Mouse (Mus musculus) liver, embryonic 16.5 days (tissue): ENCODE measurements around the gene Sptbn1. TPM values are rescaled to one million over a fixed set of nuclear protein-coding genes. Genes with fewer than 3 reads are reported as not detected.

ENCODE experiments used
- ATAC-seq: fragments of 200-750 bp; cut with Nextera tagmentation; 2 replicates; pipeline ENCODE4 v1.8.0; 2017; ENCODE audit warnings: low read depth, mild to moderate bottlenecking, moderate number of reproducible peaks, moderate library complexity
- H3K27ac ChIP-seq: fragments of 300-500 bp; sonication (generic); 2 replicates; pipeline ENCODE4 v1.5.1; 2014; ENCODE audit warnings: mild to moderate bottlenecking, low read length
- H3K27me3 ChIP-seq: fragments of 300-500 bp; sonication (generic); 2 replicates; pipeline ENCODE4 v1.6.1; 2014; ENCODE audit warnings: low read depth, low read length, mixed read lengths; ENCODE audit not compliant: control insufficient read depth, insufficient read depth
- H3K36me3 ChIP-seq: fragments of 300-500 bp; sonication (generic); 2 replicates; pipeline ENCODE4 v1.6.1; 2014; ENCODE audit warnings: mild to moderate bottlenecking; ENCODE audit not compliant: control insufficient read depth, insufficient read depth
- H3K4me1 ChIP-seq: fragments of 300-500 bp; sonication (generic); 2 replicates; pipeline ENCODE4 v1.6.1; 2014; ENCODE audit warnings: low read depth, low read length, mixed read lengths; ENCODE audit not compliant: control insufficient read depth
- H3K4me2 ChIP-seq: fragments of 300-500 bp; sonication (generic); 2 replicates; pipeline ENCODE4 v1.6.1; 2014; ENCODE audit warnings: low read depth, low read length, mixed read lengths
- H3K4me3 ChIP-seq: fragments of 300-500 bp; sonication (generic); 2 replicates; pipeline ENCODE4 v1.5.1; 2014; ENCODE audit warnings: low read depth, mild to moderate bottlenecking, low read length
- H3K9ac ChIP-seq: fragments of 300-500 bp; sonication (generic); 2 replicates; pipeline ENCODE4 v1.6.1; 2014; ENCODE audit warnings: low read depth, low read length
- H3K9me3 ChIP-seq: fragments of 300-500 bp; sonication (generic); replicated peaks from 2 replicates; pipeline ENCODE4 v1.6.1; 2016; ENCODE audit warnings: low read length; ENCODE audit not compliant: control insufficient read depth
- WGBS: fragments of 180-500 bp; shearing (Covaris S2); extraction: QIAGEN DNeasy Blood & Tissue Kit; methylation state at CpG from one replicate; pipeline ENCODE4 v1.1.7; 2014; ENCODE audit not compliant: insufficient replicate concordance; 5-methylcytosine and 5-hydroxymethylcytosine counted together
- polyA plus RNA-seq: library from polyadenylated mRNA; unstranded; fragments of >200 nt; fragmentation: Nextera tagmentation; extraction: Ambion mirVana; gene quantifications from 2 replicates; pipeline ENCODE4 v1.2.1, GENCODE M21; 2015

The Sptbn1 gene
- polyA plus RNA-seq, 1 experiment from 2014 or later: 18.6 TPM

GRCm38 (mm10) chr11:30176111-30176510 is 91.9 kb downstream of the Sptbn1 start:
- H3K4me3 ChIP-seq: no peak overlapping the region
- H3K9me3 ChIP-seq: no peaks in the 10 kb centered on the region
- no peak overlapping the region for H3K4me2 ChIP-seq
- H3K4me1 ChIP-seq: peaks cover 6% of the 10 kb centered on the region
- WGBS: 37% methylated on average over 3 of the region's 3 CpGs
- no peak overlapping the region for H3K27ac ChIP-seq
- no peak overlapping the region for H3K9ac ChIP-seq
- no peak for ATAC-seq
- H3K27me3 ChIP-seq: no peaks in the 10 kb centered on the region
- no peaks in the 10 kb centered on the region for H3K36me3 ChIP-seq

DNA sequence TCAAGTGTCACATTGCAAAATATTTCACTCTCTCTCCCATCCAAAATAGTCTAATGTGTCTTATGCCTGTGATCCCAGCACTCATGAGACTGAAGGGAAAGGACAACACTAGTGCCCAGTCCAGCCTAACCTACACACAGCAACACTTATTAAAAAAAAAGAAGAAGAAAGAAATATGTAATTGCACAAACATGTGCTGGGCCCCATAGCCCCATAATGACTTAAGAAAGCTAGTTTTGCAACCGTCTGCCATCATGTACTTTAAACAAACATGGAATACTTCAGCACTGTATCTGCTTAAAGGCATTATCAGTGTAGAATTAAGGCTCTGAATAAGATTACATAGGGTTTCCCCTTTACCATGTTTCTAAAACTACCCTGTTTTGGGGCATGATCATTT is 92.4 kb downstream of the Sptbn1 start:
- Histone ChIP-seq H3K4me3 (no peak overlapping the region), H3K4me1 (peaks cover 6% of the 10 kb centered on the region), H3K36me3 (no peaks in the 10 kb centered on the region), H3K4me2 (no peak overlapping the region), H3K9ac (no peak overlapping the region), H3K27me3 (no peaks in the 10 kb centered on the region), H3K27ac (no peak overlapping the region), H3K9me3 (no peaks in the 10 kb centered on the region)
- no peak for ATAC-seq
- WGBS: 49% methylated on average over 1 of the region's 1 CpGs

DNA sequence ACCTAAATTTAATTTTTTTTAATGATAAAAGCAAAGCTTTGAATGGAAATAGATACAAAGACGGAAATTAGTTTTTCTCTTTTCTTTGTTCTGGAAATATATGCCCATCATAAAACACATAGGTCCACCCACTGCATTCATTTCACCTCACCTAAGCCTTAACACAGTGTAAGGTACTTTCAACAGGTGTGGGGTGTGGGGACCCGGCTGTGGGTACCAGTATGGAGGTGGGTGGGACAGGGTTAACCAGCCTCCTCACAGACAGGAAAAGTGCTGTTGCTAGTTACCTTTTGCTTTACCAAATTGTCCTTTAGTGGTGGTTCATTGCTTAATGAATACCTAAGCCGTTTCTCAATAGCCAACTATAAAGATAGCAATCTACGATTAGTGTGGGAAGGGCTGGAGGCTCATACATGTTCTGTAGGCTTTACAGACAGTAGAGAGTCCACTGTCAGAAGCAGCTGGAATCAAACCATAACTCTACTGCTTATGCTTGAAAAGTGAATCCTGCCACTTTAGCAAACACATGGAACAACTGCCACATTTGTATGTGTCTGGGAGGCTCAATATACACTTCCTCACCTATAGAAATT is 96.3 kb downstream of the Sptbn1 start:
- Histone ChIP-seq H3K4me1 (peaks cover 9% of the 10 kb centered on the region), H3K27me3 (no peaks in the 10 kb centered on the region), H3K27ac (no peak overlapping the region), H3K36me3 (no peaks in the 10 kb centered on the region), H3K9me3 (no peaks in the 10 kb centered on the region), H3K9ac (no peak overlapping the region), H3K4me3 (no peak overlapping the region), H3K4me2 (no peak overlapping the region)
- 71% methylated on average over 4 of the region's 4 CpGs for WGBS
- peak; percentile 35; the same call in 1 of the 2 replicates for ATAC-seq

- Histone ChIP-seq H3K4me2 (no peak overlapping the region), H3K36me3 (no peaks in the 10 kb centered on the region), H3K9ac (no peak overlapping the region), H3K9me3 (no peaks in the 10 kb centered on the region), H3K4me3 (no peak overlapping the region), H3K4me1 (peaks cover 13% of the 10 kb centered on the region), H3K27ac (no peak overlapping the region), H3K27me3 (no peaks in the 10 kb centered on the region)
- WGBS: 66% methylated on average over 5 of the region's 5 CpGs
- ATAC-seq: no peak
Observed at GRCm38 (mm10) chr11:30171184-30171583, 96.8 kb downstream of the Sptbn1 start.

GRCm38 (mm10) chr11:30166551-30166922 is 101.4 kb downstream of the Sptbn1 start:
- peak overlapping the region; percentile 86 for H3K27ac ChIP-seq

GRCm38 (mm10) chr11:30165861-30166550 is 102.0 kb downstream of the Sptbn1 start:
- Histone ChIP-seq H3K4me3 (no peak overlapping the region), H3K9ac (peak overlapping the region; percentile 42), H3K4me1 (peaks cover 43% of the 10 kb centered on the region), H3K36me3 (no peaks in the 10 kb centered on the region), H3K9me3 (no peaks in the 10 kb centered on the region), H3K4me2 (peak overlapping the region; percentile 44), H3K27ac (peak overlapping the region; percentile 86), H3K27me3 (no peaks in the 10 kb centered on the region)
- ATAC-seq: peak; percentile 99
- WGBS: 8% methylated on average over 5 of the region's 5 CpGs

More at GRCm38 (mm10) chr11:30166551-30166922, 101.4 kb downstream of the Sptbn1 start:
- Histone ChIP-seq H3K9ac (peak overlapping the region; percentile 42), H3K4me3 (no peak overlapping the region), H3K9me3 (no peaks in the 10 kb centered on the region), H3K27me3 (no peaks in the 10 kb centered on the region), H3K4me2 (peak overlapping the region; percentile 44), H3K4me1 (peaks cover 38% of the 10 kb centered on the region), H3K36me3 (no peaks in the 10 kb centered on the region)
- peak; percentile 28; the same call in 1 of the 2 replicates for ATAC-seq
- WGBS: 14% methylated on average over 4 of the region's 4 CpGs

DNA sequence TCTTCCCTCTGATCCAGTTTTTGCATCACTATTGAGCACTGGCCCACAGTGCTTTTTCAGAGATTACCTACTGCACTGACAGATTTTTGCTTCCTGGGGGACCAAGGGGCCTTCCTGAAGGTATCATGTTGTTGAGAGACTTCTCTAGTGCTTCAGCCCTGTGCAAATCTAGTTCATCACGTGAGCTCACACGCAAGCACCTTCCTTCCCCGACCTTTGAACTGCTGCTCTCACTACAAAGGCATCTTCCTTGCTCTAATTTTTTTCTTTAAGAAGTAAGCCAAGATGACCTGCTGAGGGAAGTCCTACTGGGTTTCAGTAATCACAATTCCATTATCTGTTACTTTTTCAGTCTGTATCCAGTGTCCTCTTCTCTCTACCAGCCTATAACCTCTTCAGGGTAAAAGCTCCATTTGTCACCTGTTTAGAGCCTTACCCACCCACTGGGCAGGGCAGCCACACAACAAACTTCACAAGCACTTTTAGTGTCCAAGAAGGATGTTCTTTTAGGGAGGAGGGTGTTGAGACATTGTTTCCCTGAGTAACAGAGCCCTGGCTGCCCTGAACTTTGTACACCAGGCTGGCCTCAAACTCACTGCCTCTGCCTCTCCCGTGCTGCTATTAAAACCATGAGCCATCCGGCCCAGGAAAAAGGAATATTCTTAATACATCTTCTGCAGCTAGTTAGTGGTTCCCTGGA is 103.3 kb downstream of the Sptbn1 start:
- Histone ChIP-seq H3K4me1 (peaks cover 57% of the 10 kb centered on the region), H3K9me3 (no peaks in the 10 kb centered on the region), H3K27me3 (no peaks in the 10 kb centered on the region), H3K4me3 (no peak overlapping the region), H3K9ac (no peak overlapping the region; the same call in 1 of the 2 replicates), H3K36me3 (no peaks in the 10 kb centered on the region), H3K27ac (0 out of 2 replicates have a peak overlapping the region, but pooled peaks have one; percentile 1), H3K4me2 (no peak overlapping the region)
- 49% methylated on average over 5 of the region's 5 CpGs for WGBS
- ATAC-seq: no peak

DNA sequence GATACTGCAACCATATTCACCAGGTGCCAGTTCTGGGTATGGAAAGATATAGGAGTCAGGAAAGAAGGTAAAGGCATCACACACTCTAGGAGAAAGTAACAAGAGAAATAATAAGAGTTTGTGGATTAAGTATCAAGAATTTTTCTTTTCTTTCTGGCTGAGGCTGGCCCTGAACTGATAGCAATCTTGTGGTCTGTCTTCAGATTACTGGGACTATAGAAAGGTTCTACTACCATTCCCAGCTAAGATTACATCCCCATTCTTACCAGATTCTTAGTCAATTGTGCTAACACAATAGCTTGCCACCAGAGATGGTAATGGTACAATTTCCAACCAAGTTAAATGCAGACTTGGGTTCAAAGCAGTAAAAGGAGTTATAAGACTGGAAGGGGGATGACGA is 104.1 kb downstream of the Sptbn1 start:
- no peak overlapping the region for H3K9ac ChIP-seq
- no peaks in the 10 kb centered on the region for H3K27me3 ChIP-seq
- no peak overlapping the region for H3K4me3 ChIP-seq
- no peak overlapping the region for H3K27ac ChIP-seq
- H3K9me3 ChIP-seq: no peaks in the 10 kb centered on the region
- H3K4me2 ChIP-seq: no peak overlapping the region
- no peaks in the 10 kb centered on the region for H3K36me3 ChIP-seq
- WGBS: 58% methylated on average over 1 of the region's 1 CpGs
- ATAC-seq: no peak
- peaks cover 65% of the 10 kb centered on the region for H3K4me1 ChIP-seq

- Histone ChIP-seq H3K27ac (no peak overlapping the region), H3K27me3 (no peaks in the 10 kb centered on the region), H3K9ac (no peak overlapping the region), H3K4me3 (no peak overlapping the region), H3K9me3 (no peaks in the 10 kb centered on the region), H3K36me3 (no peaks in the 10 kb centered on the region), H3K4me1 (peaks cover 73% of the 10 kb centered on the region), H3K4me2 (no peak overlapping the region)
- 36% methylated on average over 4 of the region's 4 CpGs for WGBS
- no peak for ATAC-seq
Observed at GRCm38 (mm10) chr11:30163081-30163480, 104.9 kb downstream of the Sptbn1 start.
